Mouse (Mus musculus) neural tube, embryonic 10.5 days (tissue): ENCODE measurements around the gene Gsdmc4.
"Not testable (repeated sequence)": the region's sequence is repeated elsewhere in the genome, so short reads cannot be mapped to it uniquely, and the experiment has no call there.

Experiments
- DNase-seq: peaks from one replicate; pipeline ENCODE4 v3.0.0-alpha.2; 2017; ENCODE audit warnings: low spot score; ENCODE audit errors: extremely low spot score

Gene Gsdmc4

GRCm38 (mm10) chr15:63912197-63912596, at the start of gene Gsdmc4:
Gene Gsdmc4 (minus strand): TSS chr15:63912297.
- not testable (repeated sequence) for DNase-seq

- no peak for DNase-seq
Measured at GRCm38 (mm10) chr15:63960542-63960941, 48.4 kb upstream of the Gsdmc4 start.

- DNase-seq, result no peak
Measured at GRCm38 (mm10) chr15:63957553-63957952, 45.5 kb upstream of the Gsdmc4 start.

- no peak for DNase-seq
Measured at GRCm38 (mm10) chr15:63953256-63953655, 41.2 kb upstream of the Gsdmc4 start.

- no peak for DNase-seq
Measured at GRCm38 (mm10) chr15:63941221-63941620, 29.1 kb upstream of the Gsdmc4 start.

GRCm38 (mm10) chr15:63932656-63933055, 20.6 kb upstream of the Gsdmc4 start:
- no peak for DNase-seq

GRCm38 (mm10) chr15:63931404-63931803, 19.3 kb upstream of the Gsdmc4 start:
- no peak for DNase-seq

- DNase-seq, result no peak
Measured at GRCm38 (mm10) chr15:63930107-63931041, 18.3 kb upstream of the Gsdmc4 start.

- DNase-seq, result no peak
Measured at GRCm38 (mm10) chr15:63926201-63926600, 14.1 kb upstream of the Gsdmc4 start.

- no peak for DNase-seq
Measured at GRCm38 (mm10) chr15:63924484-63924883, 12.4 kb upstream of the Gsdmc4 start.

- not testable (repeated sequence) for DNase-seq
Measured at GRCm38 (mm10) chr15:63921618-63922017, 9.5 kb upstream of the Gsdmc4 start.

- DNase-seq, result not testable (repeated sequence)
Measured at GRCm38 (mm10) chr15:63919728-63920127, 7.6 kb upstream of the Gsdmc4 start.

GRCm38 (mm10) chr15:63916584-63916983, 4.5 kb upstream of the Gsdmc4 start:
- not testable (repeated sequence) for DNase-seq

- DNase-seq, result not testable (repeated sequence)
Measured at GRCm38 (mm10) chr15:63909896-63910295, 2.2 kb downstream of the Gsdmc4 start.

- DNase-seq, result peak; percentile 24
Measured at GRCm38 (mm10) chr15:63895560-63896353, 16.3 kb downstream of the Gsdmc4 start.

GRCm38 (mm10) chr15:63888440-63888839, 23.7 kb downstream of the Gsdmc4 start:
- not testable (repeated sequence) for DNase-seq

GRCm38 (mm10) chr15:63887949-63888348, 24.1 kb downstream of the Gsdmc4 start:
- not testable (repeated sequence) for DNase-seq

- DNase-seq, result not testable (repeated sequence)
Measured at GRCm38 (mm10) chr15:63878458-63878857, 33.6 kb downstream of the Gsdmc4 start, which contains the start of gene Gsdmc3. Gene Gsdmc3 (minus strand): TSS chr15:63878558.

GRCm38 (mm10) chr15:63876160-63876559, 35.9 kb downstream of the Gsdmc4 start:
- not testable (repeated sequence) for DNase-seq

GRCm38 (mm10) chr15:63861965-63862364, 50.1 kb downstream of the Gsdmc4 start:
- DNase-seq, result peak; percentile 42
